Mouse (Mus musculus) testis, postnatal 10 days (tissue): Measurements from ENCODE around the gene Phc1.

Source experiments
- DNase-seq: peaks from one replicate; pipeline ENCODE4 v3.0.0; 2021; ENCODE audit warnings: low spot score

The Phc1 gene

DNA sequence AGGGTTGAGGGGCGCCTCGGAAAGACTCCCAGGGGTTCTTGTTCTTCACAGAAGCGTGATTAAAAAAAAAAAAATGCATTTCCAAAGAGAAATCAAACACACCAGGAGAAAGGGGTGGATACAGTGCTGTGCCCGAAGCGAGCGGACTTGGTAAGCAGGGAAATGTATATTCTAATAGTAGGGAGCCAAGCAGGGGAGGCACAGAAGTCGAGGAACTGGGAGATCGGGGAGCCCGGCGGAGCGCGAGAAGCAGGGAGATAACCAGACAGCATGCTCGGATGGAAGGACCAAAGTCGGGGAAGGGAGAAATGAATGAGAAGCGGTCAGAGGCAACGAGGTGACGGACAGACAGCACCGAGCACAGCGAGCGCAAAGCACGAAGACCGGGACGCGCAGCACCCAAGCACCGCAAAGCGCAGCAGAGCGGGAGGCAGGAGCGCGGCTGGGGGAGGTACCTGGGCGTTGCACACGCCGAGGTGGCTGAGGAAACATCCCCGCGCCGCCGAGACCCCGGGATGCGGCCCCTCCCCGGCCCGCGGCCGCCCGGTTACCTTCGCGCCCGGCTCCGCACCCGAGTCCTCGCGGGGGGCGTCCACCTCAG, 1.2 kb downstream of the Phc1 start:
- peak; percentile 83 for DNase-seq

- DNase-seq: no peak
Observed at GRCm38 (mm10) chr6:122337546-122337945, 2.8 kb downstream of the Phc1 start.

- DNase-seq: no peak
Observed at GRCm38 (mm10) chr6:122334786-122335340, 5.5 kb downstream of the Phc1 start.

GRCm38 (mm10) chr6:122333081-122333612, 7.2 kb downstream of the Phc1 start:
- DNase-seq: no peak

DNA sequence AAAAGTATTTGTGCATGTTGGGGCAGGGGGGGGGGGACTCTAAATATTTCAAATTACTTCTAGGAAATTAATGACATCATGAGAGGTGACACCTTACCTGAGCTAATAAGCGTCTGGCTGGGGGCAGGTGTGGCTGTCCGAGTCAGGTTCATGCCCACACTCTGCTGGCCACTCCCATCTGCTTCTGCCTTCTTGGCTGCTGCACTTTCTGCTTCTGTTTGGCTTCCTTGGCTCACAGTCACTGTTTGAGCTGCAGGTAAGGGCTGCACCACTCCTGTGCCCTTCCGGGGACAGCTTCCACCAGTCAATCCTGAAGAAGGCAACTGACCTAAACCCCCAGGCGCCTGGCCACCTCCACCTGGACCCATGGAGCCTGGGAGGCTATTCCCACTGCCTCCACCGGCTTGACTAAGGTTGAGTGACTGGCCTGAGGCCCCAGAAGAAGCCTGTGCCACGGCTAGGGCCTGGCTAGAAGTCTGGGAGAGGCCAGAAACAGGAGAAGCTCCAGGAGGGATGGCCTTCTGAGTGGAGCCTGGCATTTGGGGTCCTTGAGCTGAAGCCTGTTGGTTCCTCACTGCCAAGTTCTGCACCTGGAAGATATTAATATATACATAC, 14.9 kb downstream of the Phc1 start:
- no peak for DNase-seq

DNA sequence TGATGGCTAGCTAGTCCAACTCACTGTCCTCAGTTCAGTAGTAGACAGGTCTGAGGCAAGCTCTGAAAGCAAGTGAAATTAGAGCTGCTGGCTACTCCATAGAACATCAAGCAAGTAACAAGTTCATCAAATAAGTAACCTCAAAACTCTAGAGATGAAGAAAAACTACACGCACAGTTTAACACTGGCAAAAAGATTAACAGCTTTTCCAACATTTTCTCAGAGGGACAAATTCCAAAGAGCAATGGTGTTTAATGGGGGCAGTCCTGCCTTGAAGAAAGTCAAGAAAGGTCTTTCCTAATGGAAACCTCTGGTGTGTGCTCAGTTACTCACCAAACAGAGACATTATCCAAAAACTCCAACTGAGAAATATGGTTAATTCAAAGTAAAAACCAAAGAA, 21.6 kb downstream of the Phc1 start:
- DNase-seq: no peak

GRCm38 (mm10) chr6:122310187-122310820, 30.1 kb downstream of the Phc1 start:
- no peak for DNase-seq

DNA sequence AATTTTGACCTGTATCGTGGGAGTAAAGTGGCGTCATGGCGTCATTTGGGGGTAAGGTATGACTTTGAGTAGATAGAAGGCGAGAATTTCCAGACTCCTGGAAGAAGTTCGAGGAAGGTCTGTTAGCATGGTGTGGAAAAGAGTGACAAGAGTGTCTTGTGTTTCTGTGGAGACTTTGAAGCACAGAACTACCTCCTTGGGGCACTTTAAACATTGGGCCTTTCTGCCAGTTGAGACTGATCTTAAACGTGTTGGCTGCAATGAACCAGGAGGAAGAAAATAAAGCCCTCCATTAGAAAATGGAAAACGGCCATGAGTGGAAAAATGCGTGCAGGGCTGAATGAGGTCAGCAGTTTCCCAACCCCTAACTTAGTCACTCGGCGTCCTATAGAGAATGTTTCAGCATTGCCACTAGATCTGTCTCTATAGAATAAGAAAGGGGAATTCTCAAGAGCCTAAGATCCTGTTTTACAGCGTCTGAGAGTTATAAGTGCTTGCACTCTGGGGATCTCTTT, 30.9 kb downstream of the Phc1 start:
- DNase-seq: no peak

DNA sequence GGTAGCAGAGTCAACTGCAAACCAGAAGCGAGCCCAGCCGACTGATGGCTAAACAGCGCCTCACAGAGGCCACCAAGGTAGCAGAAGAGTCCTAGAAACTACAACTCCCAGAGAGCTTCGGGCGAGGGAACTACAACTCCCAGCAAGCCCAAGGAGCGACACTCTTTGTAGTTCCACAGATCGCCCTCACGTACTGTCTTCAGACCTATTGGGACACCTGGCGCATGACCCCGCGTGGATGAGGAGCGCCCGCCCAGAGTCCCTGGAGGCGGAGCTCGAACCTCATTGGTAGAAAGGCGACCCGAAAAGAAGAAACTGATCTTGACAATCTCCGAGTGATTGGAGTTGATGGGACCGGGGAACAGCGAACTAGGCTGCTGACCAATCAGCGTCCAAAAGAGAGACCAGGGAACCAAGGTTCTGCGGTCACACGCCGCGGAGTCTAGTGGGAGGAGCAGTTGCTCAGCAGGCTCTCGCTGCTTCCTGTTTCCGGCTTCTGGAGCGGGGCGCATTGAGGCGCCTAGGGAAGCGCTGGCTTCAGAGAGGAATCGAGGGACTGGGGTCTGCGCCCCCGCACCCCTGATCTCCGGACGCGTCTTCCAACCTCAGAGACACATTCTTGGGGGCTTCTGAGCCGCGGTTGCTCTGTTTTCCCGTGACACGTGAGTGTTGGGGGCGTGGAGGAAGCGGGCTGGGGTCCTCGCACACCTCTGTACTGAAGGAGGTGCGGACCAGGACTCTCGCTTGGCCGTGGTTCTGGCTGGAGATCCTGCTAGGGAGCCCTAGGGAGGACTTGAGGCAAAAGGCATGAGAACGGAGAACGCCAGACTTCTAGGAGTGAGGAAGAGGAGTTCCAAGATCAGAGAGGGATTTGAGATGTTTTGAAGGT, 31.6 kb downstream of the Phc1 start, which contains the start of gene M6pr:
M6pr (plus strand) TSS at position 216 of the 889 bp plus-strand sequence.
- DNase-seq: peak; percentile 87

- no peak for DNase-seq
Observed at GRCm38 (mm10) chr6:122308136-122308504, 32.2 kb downstream of the Phc1 start.

- DNase-seq: no peak
Observed at GRCm38 (mm10) chr6:122306707-122307106, 33.7 kb downstream of the Phc1 start.

DNA sequence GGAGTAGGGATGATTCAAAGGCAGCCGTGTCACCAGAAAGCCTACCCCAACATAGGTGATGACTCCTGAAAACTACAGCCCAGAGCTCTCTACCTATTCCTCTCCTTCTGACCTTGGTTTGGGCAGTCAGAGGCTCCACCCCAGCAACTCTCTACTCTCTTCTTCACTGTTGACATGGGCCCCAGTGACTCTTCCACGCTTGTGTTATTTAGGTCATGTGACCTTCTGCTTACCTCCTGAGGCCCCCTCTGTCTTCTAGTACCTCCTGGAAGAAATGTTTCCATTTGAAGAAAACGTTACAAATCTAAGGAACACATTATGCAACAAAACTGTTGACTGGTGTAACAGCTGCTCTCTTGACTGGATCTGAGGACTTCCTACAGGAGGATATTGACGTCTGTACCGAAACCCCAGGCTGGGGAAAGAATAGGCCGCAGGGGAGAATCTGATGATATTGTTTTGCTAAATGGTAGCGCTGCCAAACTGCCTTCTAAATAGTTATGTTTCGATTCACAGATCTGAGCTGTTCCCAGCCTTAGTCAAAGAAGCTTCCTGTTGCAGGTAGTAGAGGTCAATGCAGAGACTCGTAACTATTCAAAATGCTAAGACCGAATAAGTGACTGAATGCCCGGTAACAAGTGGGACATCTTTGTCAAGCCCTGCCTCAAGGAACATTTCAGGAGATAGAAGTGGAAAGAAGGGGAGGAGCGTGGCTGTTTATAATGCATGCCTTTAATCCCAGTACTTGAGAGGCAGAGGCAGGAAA, 35.4 kb downstream of the Phc1 start:
- DNase-seq: no peak

DNA sequence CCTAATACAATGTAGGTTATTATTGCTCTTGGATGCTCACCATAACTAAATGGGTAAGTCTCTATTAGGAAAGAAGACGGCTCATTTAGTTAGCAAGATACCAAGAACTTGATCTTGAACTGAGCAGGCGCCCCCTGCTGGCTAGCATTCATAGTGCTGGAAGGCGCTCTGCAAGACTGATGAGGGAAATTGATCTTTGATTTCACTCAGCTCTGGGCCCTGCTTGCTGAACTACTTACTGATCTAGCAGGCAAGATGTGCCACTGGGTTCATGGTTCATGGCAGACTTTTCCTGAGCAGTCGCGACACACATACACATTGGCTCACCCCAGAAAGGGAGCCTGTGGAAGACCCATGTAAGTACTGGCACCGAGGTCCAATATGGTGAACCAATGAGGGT, 36.0 kb downstream of the Phc1 start:
- peak; percentile 93 for DNase-seq

DNA sequence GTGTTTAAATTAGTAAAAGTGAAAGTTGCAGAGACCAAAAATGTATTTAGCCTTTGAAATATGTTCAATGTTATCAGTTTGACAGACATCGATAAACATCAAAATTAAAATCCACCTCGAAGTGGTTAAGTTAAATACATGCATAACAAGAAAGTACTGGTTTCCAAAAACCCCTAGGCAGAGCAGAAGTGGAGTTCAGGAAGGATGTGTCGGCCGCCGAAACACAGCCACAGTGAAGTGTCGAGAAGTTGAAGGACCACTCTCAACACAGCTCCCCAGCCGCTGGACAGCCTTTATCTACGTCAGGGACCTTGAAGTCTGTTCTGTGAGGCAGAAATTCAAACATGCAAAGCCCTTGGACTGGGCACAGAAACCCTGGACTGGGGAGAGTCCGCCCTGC, 36.8 kb downstream of the Phc1 start:
- no peak for DNase-seq

DNA sequence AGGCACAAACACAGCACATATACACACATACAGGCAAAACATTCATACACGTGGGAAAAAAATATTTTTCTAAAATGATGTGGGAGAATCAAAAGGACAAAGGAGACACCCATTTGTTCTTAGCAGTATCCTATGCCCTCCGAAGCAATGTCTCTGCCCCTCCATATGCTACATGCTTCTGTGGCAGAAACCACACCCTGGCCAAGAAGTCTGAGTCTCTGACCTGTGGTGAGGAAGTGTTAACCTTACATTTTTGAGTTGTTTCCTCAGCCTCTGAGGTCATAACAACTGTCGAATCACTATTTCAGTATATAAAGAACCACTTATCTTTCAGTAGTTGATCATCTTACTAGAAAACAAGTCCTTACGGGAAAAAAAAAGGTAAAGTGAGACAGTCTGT, 37.7 kb downstream of the Phc1 start:
- no peak for DNase-seq

DNA sequence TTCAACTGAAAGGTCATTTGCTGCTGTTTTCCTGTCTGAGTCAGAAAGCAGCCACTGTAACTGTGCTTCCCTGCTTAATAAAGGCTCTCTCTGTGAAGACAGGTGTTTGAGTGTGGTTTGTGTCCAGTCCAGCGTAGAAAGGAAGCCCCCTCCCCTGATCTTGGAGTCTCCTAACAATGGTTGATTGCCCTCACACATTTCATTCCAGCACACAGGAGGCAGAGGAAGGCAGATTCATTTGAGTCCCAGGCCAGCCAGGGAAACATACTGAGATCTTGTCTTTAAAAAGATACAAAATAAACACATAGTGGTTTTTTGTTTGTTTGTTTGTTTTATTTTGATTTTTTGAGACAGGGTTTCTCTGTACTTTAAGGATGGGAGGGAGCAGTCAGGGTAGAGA, 38.2 kb downstream of the Phc1 start:
- DNase-seq: no peak

- DNase-seq: no peak
Observed at GRCm38 (mm10) chr6:122299621-122300133, 40.7 kb downstream of the Phc1 start.

- DNase-seq: no peak
Observed at GRCm38 (mm10) chr6:122298223-122298609, 42.1 kb downstream of the Phc1 start.

- no peak for DNase-seq
Observed at GRCm38 (mm10) chr6:122297279-122298222, 42.8 kb downstream of the Phc1 start.

- no peak for DNase-seq
Observed at GRCm38 (mm10) chr6:122296918-122297278, 43.5 kb downstream of the Phc1 start.
